Mouse (Mus musculus) C2C12 (cell line): ENCODE measurements at regions not wholly inside any gene's neighbourhood (a gene's known extent, or its start where the extent isn't known, plus 50 kb on each side); places are given as distances from the start of the nearest gene placed in this dataset.

Experiments
- H3K27me3 ChIP-seq: one replicate; pipeline ENCODE4 v1.6.1; 2011; ENCODE audit not compliant: control insufficient read depth, insufficient read depth, insufficient read length
- H3K36me3 ChIP-seq: one replicate; pipeline ENCODE4 v1.6.1; 2011; ENCODE audit not compliant: control insufficient read depth, insufficient read depth
- H3K4me3 ChIP-seq: one replicate; pipeline ENCODE4 v1.5.1; 2011; ENCODE audit warnings: mild to moderate bottlenecking, control low read depth; ENCODE audit not compliant: poor library complexity, insufficient read depth, severe bottlenecking
- H3K79me2 ChIP-seq: one replicate; pipeline ENCODE4 v1.6.1; 2011; ENCODE audit not compliant: control insufficient read depth, insufficient read depth
- H3K79me3 ChIP-seq: one replicate; pipeline ENCODE4 v1.6.1; 2011; ENCODE audit warnings: low read depth, control low read depth
- H3ac ChIP-seq: one replicate; pipeline ENCODE3; 2011; ENCODE audit warnings: low read depth; ENCODE audit not compliant: control insufficient read depth, insufficient read length
- CEBPB ChIP-seq: IDR thresholded peaks from one replicate; pipeline ENCODE4 v1.6.1; 2011; ENCODE audit warnings: low read depth, mild to moderate bottlenecking, control low read depth, moderate library complexity
- CTCF ChIP-seq: IDR thresholded peaks from one replicate; pipeline ENCODE4 v1.5.1; 2011; ENCODE audit not compliant: control insufficient read depth, insufficient read depth, insufficient read length
- FOSL1 ChIP-seq: IDR thresholded peaks from one replicate; pipeline ENCODE4 v1.8.0; 2011; ENCODE audit warnings: mild to moderate bottlenecking, low read length; ENCODE audit not compliant: poor library complexity, insufficient read depth, severe bottlenecking
- MAX ChIP-seq: IDR thresholded peaks from one replicate; pipeline ENCODE4 v1.6.1; 2011; ENCODE audit warnings: mild to moderate bottlenecking, control low read depth
- MYOD1 ChIP-seq: IDR thresholded peaks from one replicate; pipeline ENCODE4 v1.6.1; 2011; ENCODE audit warnings: low read depth; ENCODE audit not compliant: control insufficient read depth, insufficient read length
- MYOG ChIP-seq: IDR thresholded peaks from one replicate; pipeline ENCODE4 v1.6.1; 2011; ENCODE audit not compliant: control insufficient read depth, insufficient read length; ENCODE audit errors: extremely low read depth
- USF1 ChIP-seq: IDR thresholded peaks from one replicate; pipeline ENCODE4 v1.6.1; 2011; ENCODE audit warnings: low read depth, mild to moderate bottlenecking, control low read depth, moderate library complexity
- microRNA-seq: library from miRNA; unstranded; fragments of <30 nt; microRNA quantifications from one replicate; pipeline ENCODE4, GENCODE M21; 2019; ENCODE audit warnings: borderline microRNAs expressed

- Histone ChIP-seq H3K79me3 (no peaks in the 10 kb centered on the region), H3K27me3 (no peaks in the 10 kb centered on the region), H3K4me3 (no peak overlapping the region), H3K79me2 (no peaks in the 10 kb centered on the region), H3ac (no peak overlapping the region), H3K36me3 (no peaks in the 10 kb centered on the region)
- TF ChIP-seq CTCF = no peak
- no peak for TF ChIP-seq FOSL1
- no peak for TF ChIP-seq MYOD1
- TF ChIP-seq USF1 = no peak
- no peak for TF ChIP-seq MAX
- TF ChIP-seq MYOG = no peak
- no peak for TF ChIP-seq CEBPB
Measured at GRCm38 (mm10) chr9:89813616-89814318, 75.5 kb upstream of the Ankrd34c start.

- TF ChIP-seq CTCF (no peak), CEBPB (no peak), MYOD1 (no peak), USF1 (no peak), FOSL1 (no peak), MAX (no peak), MYOG (no peak)
- H3K79me2 ChIP-seq = no peaks in the 10 kb centered on the region
- peaks cover 3% of the 10 kb centered on the region for H3K27me3 ChIP-seq
- H3K36me3 ChIP-seq = no peaks in the 10 kb centered on the region
- H3K79me3 ChIP-seq = no peaks in the 10 kb centered on the region
- H3ac ChIP-seq = no peak overlapping the region
- no peak overlapping the region for H3K4me3 ChIP-seq
Measured at GRCm38 (mm10) chr9:89807381-89807780, 69.1 kb upstream of the Ankrd34c start.

GRCm38 (mm10) chr9:89802658-89803057 is 64.4 kb upstream of the Ankrd34c start:
- H3K36me3 ChIP-seq = no peaks in the 10 kb centered on the region
- no peak for TF ChIP-seq USF1
- no peak for TF ChIP-seq FOSL1
- no peak for TF ChIP-seq CEBPB
- no peak for TF ChIP-seq MAX
- no peak for TF ChIP-seq MYOD1
- no peak for TF ChIP-seq MYOG
- TF ChIP-seq CTCF = no peak
- H3K79me3 ChIP-seq = no peaks in the 10 kb centered on the region
- H3K4me3 ChIP-seq = no peak overlapping the region
- peaks cover 3% of the 10 kb centered on the region for H3K27me3 ChIP-seq
- no peaks in the 10 kb centered on the region for H3K79me2 ChIP-seq
- H3ac ChIP-seq = no peak overlapping the region

- no peak overlapping the region for H3K4me3 ChIP-seq
- peaks cover 3% of the 10 kb centered on the region for H3K27me3 ChIP-seq
- H3K36me3 ChIP-seq = no peaks in the 10 kb centered on the region
- H3K79me3 ChIP-seq = no peaks in the 10 kb centered on the region
- H3ac ChIP-seq = no peak overlapping the region
- H3K79me2 ChIP-seq = no peaks in the 10 kb centered on the region
- TF ChIP-seq CEBPB (no peak), CTCF (peak; percentile 46)
Measured at GRCm38 (mm10) chr9:89793018-89793417, 54.7 kb upstream of the Ankrd34c start.

- H3ac ChIP-seq = no peak overlapping the region
- H3K79me3 ChIP-seq = no peaks in the 10 kb centered on the region
- H3K36me3 ChIP-seq = no peaks in the 10 kb centered on the region
Measured at GRCm38 (mm10) chr9:89789926-89790325, 51.7 kb upstream of the Ankrd34c start.

GRCm38 (mm10) chr9:89788651-89789050 is 50.4 kb upstream of the Ankrd34c start:
- H3K4me3 ChIP-seq = no peak overlapping the region
- no peaks in the 10 kb centered on the region for H3K36me3 ChIP-seq
- H3ac ChIP-seq = no peak overlapping the region
- no peaks in the 10 kb centered on the region for H3K79me3 ChIP-seq
- TF ChIP-seq USF1 (no peak), MYOG (no peak), MYOD1 (no peak), CTCF (no peak), CEBPB (no peak), MAX (no peak), FOSL1 (no peak)
- no peaks in the 10 kb centered on the region for H3K27me3 ChIP-seq
- H3K79me2 ChIP-seq = no peaks in the 10 kb centered on the region

More at GRCm38 (mm10) chr9:89789926-89790325, 51.7 kb upstream of the Ankrd34c start:
- TF ChIP-seq MAX = no peak
- no peak for TF ChIP-seq CEBPB
- TF ChIP-seq MYOD1 = no peak
- TF ChIP-seq FOSL1 = no peak
- TF ChIP-seq MYOG = no peak
- no peak for TF ChIP-seq USF1
- no peak for TF ChIP-seq CTCF
- no peaks in the 10 kb centered on the region for H3K27me3 ChIP-seq
- no peak overlapping the region for H3K4me3 ChIP-seq
- H3K79me2 ChIP-seq = no peaks in the 10 kb centered on the region

Small RNAs in the stretch of these regions (microRNA-seq; reads per million reads assigned to microRNA genes)
- 2.7 reads per million, percentile 44 among the genes with 10 or more reads in this experiment for gene Mir184
